Mouse (Mus musculus) retina, adult 2 months (tissue): ENCODE data around the gene Rprd1b.

ENCODE experiments used
- DNase-seq: peaks from one replicate; pipeline ENCODE4 v3.0.0-alpha.2; 2012; ENCODE audit warnings: low read depth, low spot score

The Rprd1b gene

GRCm38 (mm10) chr2:158080622-158081241 lies 52.4 kb downstream of the Rprd1b start:
- DNase-seq = no peak

DNA sequence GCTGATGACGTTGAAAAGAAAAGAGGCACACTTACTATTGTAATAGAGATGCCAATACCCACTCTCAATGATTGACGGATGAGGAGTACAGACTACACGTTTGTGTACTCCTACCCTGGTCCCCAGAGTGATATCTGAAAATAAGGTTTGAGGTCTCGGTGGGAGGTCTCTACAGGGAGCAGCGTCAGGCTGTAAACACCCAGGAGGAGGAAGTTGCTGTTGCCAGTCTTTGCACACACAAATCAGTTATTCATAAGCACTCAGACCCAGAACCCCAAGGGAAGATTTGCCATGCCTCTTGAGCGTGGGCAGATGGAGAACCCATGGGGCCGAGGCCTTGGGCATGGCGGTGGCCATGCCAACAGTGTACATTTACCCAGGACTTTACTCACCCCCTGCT lies 56.2 kb downstream of the Rprd1b start:
- no peak for DNase-seq

DNA sequence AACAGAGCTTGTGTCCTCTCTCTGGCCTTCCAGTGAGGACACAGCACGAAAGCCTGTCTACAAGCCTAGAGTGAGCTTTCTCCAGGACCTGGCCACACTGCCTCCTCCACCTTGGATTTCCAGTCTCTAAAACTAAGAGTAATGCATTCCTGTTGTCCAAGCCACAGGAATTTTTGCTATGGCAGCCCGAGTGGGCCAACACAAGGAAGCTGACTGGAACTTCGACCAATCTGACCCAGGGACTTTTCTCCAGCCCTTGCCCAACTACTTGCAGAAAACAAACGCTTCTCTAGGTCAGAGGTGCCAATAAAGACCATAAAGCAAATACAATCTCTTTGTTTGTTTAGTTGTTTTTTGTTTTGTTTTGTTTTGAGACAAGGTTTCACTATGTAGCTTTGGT lies 61.8 kb downstream of the Rprd1b start:
- DNase-seq = no peak

GRCm38 (mm10) chr2:158093345-158093744 lies 65.0 kb downstream of the Rprd1b start:
- DNase-seq = no peak

DNA sequence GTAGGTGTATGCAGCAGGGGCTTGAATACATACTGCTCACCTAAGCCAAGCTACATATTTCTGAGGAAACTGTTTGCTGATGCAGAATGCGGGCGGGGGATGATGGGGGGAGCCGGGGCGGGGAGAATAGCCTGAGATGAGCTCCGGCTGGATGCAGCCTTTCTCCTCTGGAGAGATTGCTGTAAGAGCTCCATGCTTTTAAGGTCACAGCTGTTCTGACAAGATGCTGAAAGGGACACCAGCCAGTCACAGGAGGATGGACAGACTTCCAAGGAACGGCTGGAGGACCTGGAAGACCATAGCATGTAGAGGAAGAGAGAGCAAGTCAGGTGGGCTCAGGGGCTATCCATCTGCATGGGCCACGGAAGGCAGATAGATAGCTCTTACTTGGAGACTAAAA lies 66.0 kb downstream of the Rprd1b start:
- DNase-seq = no peak

DNA sequence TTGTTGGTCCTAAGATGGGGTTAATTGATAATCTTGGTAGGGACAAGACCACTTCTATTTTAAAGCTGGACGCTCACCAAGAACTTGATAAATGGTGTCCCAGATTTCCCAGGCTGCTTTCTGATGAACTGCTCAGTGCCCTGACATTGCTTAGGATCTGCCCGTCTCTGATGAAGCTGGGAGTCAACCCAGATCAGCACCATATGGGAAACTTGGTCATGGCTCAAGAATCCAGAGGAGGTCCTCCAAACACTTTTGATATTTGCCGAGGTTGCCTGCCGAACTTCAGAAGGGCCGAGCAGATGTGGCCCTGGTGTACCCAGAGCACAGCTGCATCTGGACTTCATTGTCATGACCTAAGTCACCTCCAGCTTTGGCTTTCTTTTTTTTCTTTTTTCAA lies 66.5 kb downstream of the Rprd1b start:
- DNase-seq = no peak

DNA sequence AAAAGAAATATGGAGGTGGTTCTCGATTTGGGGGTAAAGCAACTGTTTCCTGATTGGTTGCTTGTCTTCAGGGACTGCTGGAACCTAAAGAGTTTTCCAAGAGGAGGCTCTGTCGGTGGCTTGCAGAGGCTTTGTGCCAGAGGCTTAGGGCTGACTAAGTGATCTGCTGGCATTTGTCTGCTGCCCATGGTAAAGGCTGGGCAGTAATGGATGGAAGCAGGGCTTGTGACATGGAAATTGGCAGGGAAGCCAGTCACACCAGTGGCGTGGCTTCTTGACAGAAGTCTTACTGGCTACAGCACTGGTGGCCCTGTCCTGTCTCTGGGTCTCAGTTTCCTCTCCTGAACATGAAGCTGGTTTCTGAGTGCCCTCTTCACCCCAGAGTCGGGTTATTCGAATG lies 68.8 kb downstream of the Rprd1b start:
- no peak for DNase-seq

DNA sequence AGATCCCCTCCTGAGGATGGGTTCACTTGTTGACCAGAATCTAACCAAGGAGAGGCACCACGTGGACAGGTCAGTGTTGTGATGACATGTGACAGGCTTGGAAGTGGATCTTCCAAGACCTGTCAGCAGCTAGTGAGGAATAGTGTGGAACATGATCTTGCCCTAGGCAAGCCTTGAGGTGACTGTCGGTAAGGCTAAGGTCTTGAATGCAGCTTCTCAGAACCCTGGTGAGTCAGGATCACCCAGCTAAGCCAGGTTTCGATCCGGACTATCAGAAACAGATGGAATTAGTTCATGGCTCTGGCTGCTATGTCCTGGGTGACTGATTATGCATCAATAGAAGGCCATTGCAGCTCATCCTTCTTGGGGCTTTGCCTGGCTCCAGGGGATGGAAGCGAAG lies 70.4 kb downstream of the Rprd1b start:
- no peak for DNase-seq

DNA sequence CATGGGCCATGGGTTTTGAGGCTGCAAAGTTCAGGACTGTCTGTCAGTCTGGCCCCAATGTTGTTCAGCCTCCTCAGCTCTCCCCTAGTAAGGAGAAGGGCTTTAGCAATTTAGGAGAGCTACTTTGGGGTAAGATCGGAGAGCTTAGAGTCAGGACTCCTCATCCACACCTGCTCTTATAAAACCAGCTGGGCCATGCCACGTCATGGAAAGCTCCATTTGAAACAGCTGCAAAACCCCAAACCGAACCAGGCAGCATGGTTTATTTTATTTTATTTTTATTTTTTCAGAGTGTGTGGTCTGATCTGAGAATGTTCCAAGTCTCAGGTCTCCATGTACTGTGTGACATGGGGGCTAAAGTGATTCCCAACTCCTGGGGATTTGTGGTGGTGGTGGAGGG lies 71.2 kb downstream of the Rprd1b start:
- no peak for DNase-seq

DNA sequence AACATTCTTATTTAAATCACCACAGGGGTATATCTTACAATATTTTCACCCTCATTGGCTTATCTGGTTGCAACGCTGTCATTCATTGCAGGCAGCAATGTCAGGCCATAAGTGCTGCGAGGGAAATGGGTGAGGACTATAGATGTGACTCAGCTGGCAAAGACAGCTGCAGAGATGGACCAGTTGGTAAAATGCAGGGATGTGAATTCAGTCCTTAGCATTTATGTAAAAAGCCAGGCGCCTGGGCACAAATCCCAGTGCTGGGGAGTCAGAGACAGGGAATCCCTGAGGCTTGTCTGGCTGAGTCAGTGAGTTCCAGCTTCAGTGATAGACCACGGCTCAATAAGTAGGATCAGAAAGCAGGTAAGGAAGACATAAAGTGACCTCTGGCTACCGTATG lies 73.5 kb downstream of the Rprd1b start:
- no peak for DNase-seq

DNA sequence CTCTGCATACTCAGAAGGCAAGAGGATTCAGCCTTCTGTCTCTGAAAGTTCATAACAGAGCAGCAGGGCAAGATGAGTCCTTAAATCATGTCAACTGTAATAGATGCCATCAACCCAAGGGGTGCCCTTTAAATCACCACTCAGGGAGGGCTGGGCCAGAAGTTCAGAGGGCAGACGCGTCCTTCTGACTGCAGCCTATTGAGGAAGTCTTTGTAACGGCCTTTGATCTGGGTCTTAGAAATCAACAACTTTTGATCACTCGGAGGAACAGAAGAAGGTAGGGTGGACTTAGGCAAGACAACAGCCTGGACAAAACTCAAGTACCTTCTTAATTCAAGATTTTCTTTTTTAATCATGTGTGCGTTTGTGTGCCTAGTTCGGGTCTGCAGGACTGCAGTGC lies 76.7 kb downstream of the Rprd1b start:
- DNase-seq = no peak

GRCm38 (mm10) chr2:158105605-158106004 lies 77.3 kb downstream of the Rprd1b start:
- no peak for DNase-seq

- no peak for DNase-seq
Measured at GRCm38 (mm10) chr2:158106947-158107587, 78.8 kb downstream of the Rprd1b start.

GRCm38 (mm10) chr2:158109516-158109915 lies 81.2 kb downstream of the Rprd1b start:
- no peak for DNase-seq

- DNase-seq = no peak
Measured at GRCm38 (mm10) chr2:158113591-158114257, 85.4 kb downstream of the Rprd1b start.

DNA sequence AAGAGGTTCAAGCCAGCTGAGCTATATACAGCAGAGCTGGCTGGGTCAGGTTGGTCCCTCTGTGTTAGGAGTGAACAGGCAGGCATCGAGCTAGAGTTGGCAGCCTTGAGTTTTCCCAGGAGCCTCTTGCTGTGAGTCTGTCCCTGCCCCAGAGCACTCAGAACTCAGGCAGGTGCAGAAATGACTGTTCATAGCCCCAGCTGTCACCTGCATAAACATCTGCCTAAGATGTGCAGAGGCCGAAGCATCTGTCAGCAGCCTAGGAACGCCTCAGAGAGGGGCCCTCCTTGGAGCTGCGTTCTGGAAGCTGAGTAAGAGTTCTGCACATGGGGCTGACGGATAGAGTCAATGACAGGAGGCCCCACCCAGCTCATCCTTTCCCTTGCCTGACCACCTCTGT lies 86.6 kb downstream of the Rprd1b start:
- no peak for DNase-seq

GRCm38 (mm10) chr2:158115838-158116453 lies 87.6 kb downstream of the Rprd1b start:
- no peak for DNase-seq

- DNase-seq = no peak
Measured at GRCm38 (mm10) chr2:158116653-158117052, 88.4 kb downstream of the Rprd1b start.

GRCm38 (mm10) chr2:158119145-158119544 lies 90.8 kb downstream of the Rprd1b start:
- no peak for DNase-seq

DNA sequence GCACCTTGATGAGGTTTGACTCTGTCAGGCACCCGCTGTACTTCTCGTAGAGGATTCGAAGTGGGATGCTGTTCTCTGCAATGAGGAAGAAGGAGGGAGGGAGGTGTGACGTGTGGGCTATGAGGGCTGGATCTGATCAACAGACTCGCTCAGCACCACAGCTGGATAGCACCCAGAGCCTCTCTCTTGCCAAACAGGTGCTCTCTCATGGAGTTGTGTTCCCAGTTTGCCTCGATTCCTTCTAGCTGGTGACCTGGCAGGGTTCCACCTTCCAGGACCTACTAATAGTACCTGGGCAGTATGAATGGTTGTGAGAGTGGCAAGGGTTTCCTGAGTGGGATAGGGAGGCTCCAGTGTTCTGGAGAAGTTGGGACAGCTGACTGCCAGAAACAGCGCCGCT lies 91.9 kb downstream of the Rprd1b start:
- no peak for DNase-seq

- DNase-seq = no peak
Measured at GRCm38 (mm10) chr2:158120868-158121267, 92.6 kb downstream of the Rprd1b start.

DNA sequence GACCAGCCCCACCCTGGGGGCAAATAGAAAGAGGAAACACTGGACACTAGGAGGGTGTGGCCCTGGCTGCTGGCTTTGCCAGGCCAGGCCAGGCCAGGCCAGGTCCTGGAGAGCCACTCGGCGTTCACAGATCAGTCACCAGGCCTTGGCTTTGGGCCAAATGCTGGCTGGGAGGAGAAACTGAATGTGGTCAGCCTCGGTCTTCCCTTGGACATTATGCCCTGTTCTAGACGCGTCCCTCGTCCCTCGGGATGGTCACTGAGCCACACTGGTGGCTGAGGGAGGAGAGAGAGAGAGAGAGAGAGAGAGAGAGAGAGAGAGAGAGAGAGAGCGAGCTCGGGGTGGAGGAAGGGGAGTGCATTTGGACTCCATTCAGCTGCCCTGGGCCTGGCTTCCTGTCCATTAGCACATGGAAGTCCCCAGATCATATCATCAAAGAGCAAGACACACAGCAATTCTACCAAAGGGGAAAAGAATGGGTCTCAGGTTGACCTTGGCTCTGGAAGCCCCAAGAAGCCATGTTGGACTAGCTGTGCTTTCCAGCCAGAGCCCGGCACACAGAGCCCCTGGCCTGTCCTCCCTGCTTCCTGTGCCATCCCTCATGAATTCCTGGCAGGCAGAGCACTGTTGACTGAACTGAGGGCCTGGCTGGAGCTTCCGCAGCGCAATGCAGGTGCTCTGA lies 93.5 kb downstream of the Rprd1b start:
- DNase-seq = no peak
